Mouse (Mus musculus) kidney, adult 18-20 months (tissue): ENCODE measurements around the gene Fbxo17.

Experiments used
- DNase-seq: peaks from one replicate; pipeline ENCODE4 v3.0.0; 2021

The Fbxo17 gene

GRCm38 (mm10) chr7:28719650-28720049 is 3.0 kb downstream of the Fbxo17 start:
- no peak for DNase-seq

DNA sequence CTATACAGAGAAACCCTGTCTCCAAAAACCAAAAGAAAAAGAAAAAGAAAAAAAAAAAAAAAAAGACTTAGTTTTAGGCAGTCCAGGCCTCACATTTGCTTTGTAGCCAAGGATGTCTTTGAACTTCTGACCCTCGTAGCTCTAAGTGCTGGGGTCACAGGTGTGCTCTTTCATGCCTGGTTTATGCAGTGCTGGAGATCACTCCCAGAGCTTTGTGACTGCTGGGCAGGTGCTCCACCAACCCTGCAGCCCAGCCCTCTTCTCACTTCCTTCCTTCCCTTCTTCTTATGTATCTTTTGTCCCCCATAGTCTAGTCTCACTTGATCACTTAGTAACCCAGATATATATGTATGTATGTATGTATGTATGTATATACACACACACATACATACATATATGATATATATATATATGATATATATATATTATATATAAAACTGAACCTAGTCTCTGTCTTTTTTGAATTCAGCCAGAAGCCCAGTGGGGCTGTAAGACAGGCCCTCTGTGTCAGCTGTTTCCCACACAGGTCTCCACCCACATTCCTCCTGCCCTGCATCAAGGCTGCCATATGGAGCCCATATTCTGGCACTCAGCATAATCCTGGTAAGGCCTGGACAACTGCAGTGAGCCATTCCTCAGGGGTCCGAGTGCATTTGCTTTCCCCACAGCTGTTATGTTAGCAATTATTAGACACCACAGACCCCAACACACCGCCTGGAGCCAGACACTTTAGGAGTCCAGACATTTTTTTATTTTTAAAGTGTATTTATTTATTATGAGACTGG is 4.3 kb downstream of the Fbxo17 start:
- no peak for DNase-seq

DNA sequence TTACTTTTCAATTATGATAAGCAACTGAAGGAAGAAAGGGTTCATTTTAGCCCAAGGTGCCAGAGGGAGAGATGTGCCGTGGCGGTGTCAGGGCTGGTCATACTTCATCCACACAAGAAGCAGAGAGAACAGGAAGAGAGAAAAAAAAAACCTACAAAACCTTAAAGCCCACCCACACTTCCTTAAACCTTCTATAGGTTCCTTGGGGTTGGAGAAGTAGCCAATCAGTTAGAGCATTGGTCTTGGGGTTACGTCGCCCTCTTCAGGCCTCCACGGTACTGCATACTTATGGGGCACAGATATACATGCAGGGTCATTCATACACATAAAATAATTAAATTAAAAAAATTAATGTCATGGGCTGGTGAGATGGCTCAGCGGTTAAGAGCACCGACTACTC is 5.5 kb downstream of the Fbxo17 start:
- DNase-seq: no peak

DNA sequence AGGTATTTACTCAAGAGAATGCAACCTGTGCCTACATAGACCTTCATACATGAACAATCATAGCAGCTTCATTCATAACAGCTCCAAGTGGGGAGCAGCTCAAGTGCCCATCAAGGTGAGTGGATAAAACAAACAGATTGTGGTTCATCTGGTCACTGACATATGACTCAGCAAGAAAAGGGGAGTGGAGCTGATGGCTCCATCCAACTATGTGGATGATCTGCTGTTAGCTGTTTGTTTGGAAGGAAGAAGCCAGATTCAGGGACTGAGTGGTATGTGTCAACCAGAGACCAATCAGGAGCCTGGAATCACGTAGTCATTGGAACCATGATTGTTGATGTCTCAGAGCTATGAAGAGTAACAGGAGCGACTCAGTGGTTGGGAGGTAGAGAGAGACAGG is 8.0 kb downstream of the Fbxo17 start:
- DNase-seq: no peak

DNA sequence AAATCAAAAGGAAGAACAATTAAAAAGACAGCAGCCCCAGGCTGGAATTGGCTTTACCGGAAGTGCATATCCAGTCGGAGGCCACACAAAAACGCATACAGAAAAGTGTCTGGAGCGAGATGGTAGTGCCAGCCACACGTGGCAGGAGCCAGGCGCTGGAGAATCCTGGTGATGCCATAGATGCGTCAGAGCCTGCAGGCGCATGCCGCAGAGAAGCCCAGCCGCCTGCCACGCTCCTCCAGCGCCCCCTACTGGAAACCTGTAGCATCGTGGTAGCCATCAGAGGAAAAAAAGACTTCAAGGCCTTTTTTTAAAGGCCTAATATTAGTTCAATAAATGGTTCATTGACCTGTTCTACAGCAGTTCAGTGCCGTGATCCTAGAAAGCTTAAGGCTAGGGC is 10.0 kb downstream of the Fbxo17 start:
- peak; percentile 62 for DNase-seq

DNA sequence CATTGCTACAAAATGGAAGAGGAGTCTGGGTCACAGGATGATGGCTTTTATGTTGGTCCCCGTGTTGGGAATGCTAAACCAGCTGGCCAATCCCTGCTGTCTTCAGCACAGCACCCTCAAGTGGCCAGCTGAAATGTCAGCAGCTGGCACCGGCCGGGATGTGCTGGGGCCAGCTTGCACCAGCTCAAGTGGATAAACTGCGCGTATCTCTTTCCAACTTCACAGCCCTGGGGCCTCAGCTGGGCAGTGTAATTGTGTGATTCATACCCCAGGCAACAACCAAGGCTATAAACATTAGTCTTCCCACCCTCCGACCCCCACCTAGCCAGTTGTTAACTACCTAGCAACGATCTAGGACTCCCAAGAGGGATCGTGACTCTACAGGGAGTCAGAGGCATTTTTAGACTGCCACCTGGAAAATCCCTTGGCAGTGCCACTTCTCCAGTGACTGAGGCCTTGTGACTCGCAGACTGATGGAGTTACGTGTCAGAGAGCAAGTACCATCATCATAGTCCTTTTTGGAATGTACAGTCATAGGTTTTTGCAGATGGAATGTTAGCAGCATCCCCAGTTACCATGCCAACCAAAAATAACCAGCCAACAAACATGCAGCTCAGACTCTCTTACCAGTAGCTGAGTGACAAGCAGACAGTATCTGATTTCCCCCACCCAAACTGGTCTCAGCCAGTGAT is 11.2 kb downstream of the Fbxo17 start:
- peak; percentile 11 for DNase-seq

DNA sequence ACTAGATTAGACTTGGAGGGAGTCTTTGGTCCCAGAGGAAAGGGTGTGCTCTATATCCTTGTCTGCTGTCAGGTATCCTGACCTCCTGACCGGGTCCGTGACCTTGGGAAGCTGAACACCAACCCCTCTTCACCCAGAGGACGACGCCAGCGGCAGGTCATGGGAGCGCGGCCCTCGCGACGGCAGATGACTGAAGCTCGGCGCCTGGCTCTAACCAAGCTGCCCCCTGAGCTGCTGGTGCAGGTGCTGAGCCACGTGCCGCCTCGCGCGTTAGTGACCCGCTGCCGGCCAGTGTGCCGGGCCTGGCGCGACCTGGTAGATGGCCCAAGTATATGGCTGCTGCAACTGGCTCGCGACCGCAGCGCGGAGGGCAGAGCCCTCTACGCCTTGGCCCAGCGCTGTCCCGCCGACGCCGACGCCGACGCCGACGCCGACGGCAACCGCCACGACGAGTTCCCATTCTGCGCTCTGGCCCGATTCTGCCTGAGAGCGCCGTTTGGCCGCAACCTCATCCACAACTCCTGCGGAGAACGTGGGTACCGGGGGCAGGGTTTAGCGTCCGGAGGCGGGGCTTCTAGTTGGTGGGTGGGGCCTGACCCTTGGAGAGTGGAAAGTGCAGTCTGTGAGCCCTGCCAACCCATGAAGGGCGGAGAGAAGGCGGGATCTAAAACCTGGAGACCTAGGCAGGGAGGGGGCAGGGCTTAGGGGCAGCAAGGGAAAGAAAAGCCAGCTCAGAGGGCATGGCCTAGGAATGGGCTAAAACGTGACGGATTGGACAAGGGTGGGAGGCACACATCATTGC is 15.9 kb downstream of the Fbxo17 start:
- peak; percentile 93 for DNase-seq

GRCm38 (mm10) chr7:28733211-28733610 is 16.6 kb downstream of the Fbxo17 start:
- no peak for DNase-seq

GRCm38 (mm10) chr7:28735701-28736100 is 19.1 kb downstream of the Fbxo17 start:
- no peak for DNase-seq

- no peak for DNase-seq
These were observed 23.2 kb downstream of the Fbxo17 start for GRCm38 (mm10) chr7:28739829-28740228.

- DNase-seq: no peak
These were observed 24.3 kb downstream of the Fbxo17 start for GRCm38 (mm10) chr7:28740949-28741348.

DNA sequence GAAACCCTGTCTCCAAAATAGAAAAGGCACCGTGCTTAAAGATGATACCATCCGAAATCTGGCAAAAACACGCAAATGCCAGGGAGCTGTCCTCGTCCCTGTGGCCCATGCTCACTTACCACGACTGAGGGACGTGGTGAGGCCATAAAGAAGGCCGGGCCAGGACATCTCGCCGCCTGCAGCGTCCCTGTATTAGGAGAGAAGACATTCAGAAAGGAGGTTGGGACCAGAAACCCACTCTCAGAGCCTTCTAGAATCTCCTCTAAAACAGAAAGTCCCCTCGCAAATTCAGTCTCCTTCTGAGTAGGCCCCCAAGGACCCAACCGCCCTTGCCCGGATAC is 24.7 kb downstream of the Fbxo17 start:
- DNase-seq: no peak

- peak; percentile 99 for DNase-seq
These were observed 25.3 kb downstream of the Fbxo17 start, which contains the start of the genes Mrps12 and Sars2 for GRCm38 (mm10) chr7:28741709-28742438. Gene Mrps12, minus strand, starts transcription at chr7:28741820. Gene Sars2, plus strand, starts transcription at chr7:28741992.

GRCm38 (mm10) chr7:28749935-28750334 is 33.3 kb downstream of the Fbxo17 start:
- no peak for DNase-seq

- DNase-seq: no peak
These were observed 39.5 kb downstream of the Fbxo17 start, which contains the start of gene Ccer2 for GRCm38 (mm10) chr7:28756079-28756478. Gene Ccer2, plus strand, starts transcription at chr7:28756174.

- no peak for DNase-seq
These were observed 42.0 kb downstream of the Fbxo17 start for GRCm38 (mm10) chr7:28758623-28759022.

DNA sequence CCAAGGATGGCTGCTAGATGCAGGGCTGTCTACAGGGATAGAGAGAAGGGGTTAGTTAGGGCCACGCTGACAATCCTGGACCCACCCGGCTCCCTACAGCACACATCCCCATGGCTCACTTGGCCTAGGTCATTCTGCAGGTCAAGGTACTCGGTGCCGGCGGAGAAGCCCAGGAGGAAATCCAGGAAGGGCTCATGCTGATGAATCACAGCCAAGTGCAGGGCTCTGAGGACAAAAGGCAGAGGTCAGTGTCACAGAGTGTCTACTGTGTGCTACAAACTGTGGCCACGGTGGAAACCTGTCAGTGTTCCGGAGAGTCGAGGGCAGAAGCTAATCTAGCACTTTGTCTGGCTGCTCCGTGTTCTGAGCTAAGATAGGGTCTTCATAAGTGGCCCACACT is 45.3 kb downstream of the Fbxo17 start:
- DNase-seq: peak; percentile 19

DNA sequence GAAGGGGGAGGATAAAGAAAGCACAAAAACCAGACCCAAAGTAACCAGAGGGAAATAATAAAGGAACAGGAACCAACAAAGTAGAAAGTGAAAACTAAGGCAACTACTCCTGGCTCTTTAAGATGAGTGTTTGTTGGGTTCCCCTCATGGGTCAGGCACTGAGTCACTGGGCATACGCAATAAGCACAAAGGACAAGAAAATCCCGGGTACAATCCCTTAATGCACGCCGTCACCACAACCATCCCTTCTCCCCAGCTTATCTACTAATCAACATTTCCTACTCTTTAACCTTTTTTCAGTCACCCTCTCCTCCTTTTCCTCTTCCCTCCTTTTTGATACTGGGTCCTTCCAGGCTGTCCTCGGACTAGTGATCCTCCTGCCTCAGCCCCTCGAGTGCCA is 48.6 kb downstream of the Fbxo17 start:
- no peak for DNase-seq

- peak; percentile 98 for DNase-seq
These were observed 49.7 kb downstream of the Fbxo17 start, which contains the start of gene Sirt2 for GRCm38 (mm10) chr7:28766173-28766879. Gene Sirt2, plus strand, starts transcription at chr7:28766735.

DNA sequence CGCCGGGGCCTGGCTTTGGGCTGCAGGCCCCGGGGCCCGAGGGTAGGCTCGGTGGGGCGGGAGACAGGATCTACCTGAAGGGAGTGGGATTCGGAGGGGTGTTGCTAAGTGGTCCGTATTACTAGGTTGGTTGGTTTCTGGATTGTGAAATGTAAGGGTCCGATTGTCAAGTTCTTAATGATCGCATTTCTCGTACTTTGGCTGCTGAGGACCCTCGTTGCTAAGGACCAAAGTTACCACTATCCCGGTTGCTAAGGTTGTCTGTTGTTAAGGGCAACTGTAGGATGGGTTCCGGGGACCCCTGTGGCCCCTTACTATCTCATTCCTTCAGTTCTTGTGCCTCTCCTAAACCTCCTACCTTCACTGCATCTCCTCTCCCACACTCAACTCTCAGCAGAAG is 50.3 kb downstream of the Fbxo17 start:
- DNase-seq: no peak

- DNase-seq: no peak
These were observed 50.9 kb downstream of the Fbxo17 start, which contains the start of gene Nfkbib for GRCm38 (mm10) chr7:28767462-28767965. Gene Nfkbib, minus strand, starts transcription at chr7:28767512.
